Mouse (Mus musculus): ENCODE results near the gene Pld6. TPM values are rescaled to one million over a fixed set of nuclear protein-coding genes. Genes with fewer than 3 reads are reported as not detected.
"Not testable (repeated sequence)": the region's sequence is repeated elsewhere in the genome, so short reads cannot be mapped to it uniquely, and the experiment has no call there.

The Pld6 gene
- total and polyA plus RNA-seq, 3 experiments: 3.1 to 5.5 TPM; not detected in 1

DNA sequence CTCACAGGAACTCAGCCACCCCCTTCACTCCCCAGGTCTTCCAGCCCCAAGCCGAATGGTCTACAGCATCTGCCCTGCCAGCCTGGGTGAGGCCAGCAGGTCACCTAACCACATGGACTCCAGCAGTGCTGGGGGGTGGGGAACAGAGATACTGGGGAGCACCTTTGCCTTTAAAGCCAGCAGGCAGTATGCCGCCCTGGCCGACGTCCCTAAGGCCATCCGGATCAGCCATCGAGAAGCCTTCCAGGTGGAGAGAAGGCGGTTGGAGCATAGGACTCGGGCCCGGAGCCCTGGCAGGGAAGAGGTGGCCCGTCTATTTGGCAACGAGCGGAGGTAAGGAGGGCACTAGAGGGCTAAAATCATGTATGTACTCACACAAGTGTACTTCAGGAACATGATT lies 50.2 kb downstream of the Pld6 start:
- Histone ChIP-seq H3K27ac (ENCODE audit: control insufficient read depth, low read depth, low read length) (no peak overlapping the region), H3K4me1 (ENCODE audit: control insufficient read depth in 1 of 2, insufficient read depth in 2 of 2, low read length in 2 of 2) (peaks cover 20 to 37% of the 10 kb centered on the region in 2 experiments), H3K27me3 (ENCODE audit: control insufficient read depth in 1 of 2, insufficient read depth in 2 of 2, low read length in 2 of 2) (no peaks in the 10 kb centered on the region), H3K79me2 (ENCODE audit: control insufficient read depth, insufficient read depth, low read length, poor library complexity) (no peaks in the 10 kb centered on the region), H3K9ac (ENCODE audit: control insufficient read depth, low read depth, low read length, poor library complexity, severe bottlenecking) (no peak overlapping the region), H3K9me3 (replicated peaks; ENCODE audit: insufficient read depth, low read length) (no peaks in the 10 kb centered on the region), H3K36me3 (ENCODE audit: control insufficient read depth in 1 of 2, insufficient read depth in 2 of 2, low read length in 2 of 2) (peaks cover 0 to 43% of the 10 kb centered on the region in 2 experiments; a peak in 3 of 4 replicates), H3K4me3 (ENCODE audit: control insufficient read depth in 1 of 2, insufficient read depth in 1 of 2, low read depth in 2 of 2, low read length in 2 of 2) (no peak overlapping the region)
- no peak for DNase-seq (ENCODE audit: low read depth, low spot score)
- TF ChIP-seq ZNF384 (IDR thresholded peaks at IDR 0.05; ENCODE audit: low read depth, low read length) (no peak), POLR2AphosphoS5 (IDR thresholded peaks at IDR 0.05; ENCODE audit: borderline replicate concordance, low read depth, low read length) (no peak), USF2 (IDR thresholded peaks at IDR 0.05; ENCODE audit: borderline replicate concordance in 1 of 2, insufficient read depth in 1 of 2, low read depth in 1 of 2, low read length in 2 of 2) (no peak), CHD2 (IDR thresholded peaks at IDR 0.05; ENCODE audit: low read length) (no peak), ETS1 (IDR thresholded peaks at IDR 0.05; ENCODE audit: low read depth, low read length) (no peak), E2F4 (IDR thresholded peaks at IDR 0.05; ENCODE audit: borderline replicate concordance, low read depth, low read length) (no peak), EP300 (IDR thresholded peaks at IDR 0.05; ENCODE audit: low read depth in 1 of 2, low read length in 2 of 2) (no peak), ZKSCAN1 (IDR thresholded peaks at IDR 0.05; ENCODE audit: low read depth, low read length) (no peak), NRF1 (IDR thresholded peaks at IDR 0.05; ENCODE audit: insufficient read depth, low read depth, low read length, poor library complexity, severe bottlenecking) (no peak)

DNA sequence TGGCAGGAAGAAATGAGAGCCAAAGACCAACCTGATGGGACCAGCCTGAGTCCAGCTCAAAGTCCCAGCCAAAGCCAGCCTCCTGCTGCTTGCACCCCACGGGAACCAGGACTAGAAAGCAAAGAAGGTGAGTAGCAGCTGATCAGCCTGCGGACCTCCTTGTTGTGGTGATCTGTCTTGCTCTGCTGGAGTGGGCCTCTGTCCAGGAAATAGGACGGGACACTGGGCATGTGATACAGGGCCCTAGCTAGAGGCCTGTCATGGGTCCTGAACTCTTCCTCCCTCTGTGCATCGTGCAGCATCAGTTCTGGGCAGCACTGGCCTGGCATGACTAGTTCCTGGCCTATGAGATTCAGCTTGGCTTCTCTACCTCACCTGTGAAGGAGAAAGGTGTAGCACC lies 51.5 kb downstream of the Pld6 start:
- not testable (repeated sequence) for DNase-seq (ENCODE audit: low read depth, low spot score); H3K9me3 ChIP-seq (replicated peaks; ENCODE audit: insufficient read depth, low read length); H3K27me3 ChIP-seq (ENCODE audit: control insufficient read depth in 1 of 2, insufficient read depth in 2 of 2, low read length in 2 of 2); H3K4me3 ChIP-seq (ENCODE audit: control insufficient read depth in 1 of 2, insufficient read depth in 1 of 2, low read depth in 2 of 2, low read length in 2 of 2); H3K9ac ChIP-seq (ENCODE audit: control insufficient read depth, low read depth, low read length, poor library complexity, severe bottlenecking); H3K79me2 ChIP-seq (ENCODE audit: control insufficient read depth, insufficient read depth, low read length, poor library complexity); H3K27ac ChIP-seq (ENCODE audit: control insufficient read depth, low read depth, low read length)
- Histone ChIP-seq H3K4me1 (ENCODE audit: control insufficient read depth in 1 of 2, insufficient read depth in 2 of 2, low read length in 2 of 2) (peaks cover 20 to 37% of the 10 kb centered on the region in 2 experiments), H3K36me3 (ENCODE audit: control insufficient read depth in 1 of 2, insufficient read depth in 2 of 2, low read length in 2 of 2) (peaks cover 0 to 44% of the 10 kb centered on the region in 2 experiments; a peak in 3 of 4 replicates)

GRCm38 (mm10) chr11:59734335-59734734 lies 53.1 kb downstream of the Pld6 start:
- Histone ChIP-seq H3K9ac (ENCODE audit: control insufficient read depth, low read depth, low read length, poor library complexity, severe bottlenecking) (no peak overlapping the region), H3K4me1 (ENCODE audit: control insufficient read depth in 1 of 2, insufficient read depth in 2 of 2, low read length in 2 of 2) (peaks cover 13 to 23% of the 10 kb centered on the region in 2 experiments), H3K79me2 (ENCODE audit: control insufficient read depth, insufficient read depth, low read length, poor library complexity) (no peaks in the 10 kb centered on the region), H3K4me3 (ENCODE audit: control insufficient read depth in 1 of 2, insufficient read depth in 1 of 2, low read depth in 2 of 2, low read length in 2 of 2) (no peak overlapping the region), H3K9me3 (replicated peaks; ENCODE audit: insufficient read depth, low read length) (no peaks in the 10 kb centered on the region), H3K36me3 (ENCODE audit: control insufficient read depth in 1 of 2, insufficient read depth in 2 of 2, low read length in 2 of 2) (peaks cover 0 to 32% of the 10 kb centered on the region in 2 experiments; a peak in 3 of 4 replicates), H3K27ac (ENCODE audit: control insufficient read depth, low read depth, low read length) (no peak overlapping the region), H3K27me3 (ENCODE audit: control insufficient read depth in 1 of 2, insufficient read depth in 2 of 2, low read length in 2 of 2) (no peaks in the 10 kb centered on the region)
- TF ChIP-seq POLR2A (IDR thresholded peaks at IDR 0.05; ENCODE audit: control insufficient read depth in 1 of 2, insufficient read depth in 1 of 2, low read depth in 1 of 2, low read length in 2 of 2, poor library complexity in 1 of 2) (no peak), CHD1 (IDR thresholded peaks at IDR 0.05; ENCODE audit: low read depth, low read length) (no peak), MAFK (IDR thresholded peaks at IDR 0.05; ENCODE audit: borderline replicate concordance, low read depth, low read length) (no peak), MYC (IDR thresholded peaks at IDR 0.05; ENCODE audit: low read depth, low read length) (no peak), EP300 (IDR thresholded peaks at IDR 0.05; ENCODE audit: low read depth in 1 of 2, low read length in 2 of 2) (no peak), SIN3A (IDR thresholded peaks at IDR 0.05; ENCODE audit: low read length) (no peak), ZKSCAN1 (IDR thresholded peaks at IDR 0.05; ENCODE audit: low read depth, low read length) (no peak)
- DNase-seq (ENCODE audit: low read depth, low spot score): no peak

Other genes with a start within 250 kb of the Pld6 start
- gene Nlrp3, start 246.1 kb downstream of the Pld6 start, total RNA-seq (2012; rRNA removed): not detected in 2 replicates
- not detected for gene Nlrp3, start 246.1 kb downstream of the Pld6 start, polyA plus RNA-seq (2012; ENCODE audit: insufficient read depth in 1 of 2, insufficient read length in 2 of 2, low read depth in 1 of 2, low replicate concordance in 2 of 2, missing spikeins in 1 of 2)
- gene Olfr222, start 211.4 kb downstream of the Pld6 start, total RNA-seq (2012; rRNA removed): not detected in 2 replicates
- not detected for gene Olfr222, start 211.4 kb downstream of the Pld6 start, polyA plus RNA-seq (2012; ENCODE audit: insufficient read depth in 1 of 2, insufficient read length in 2 of 2, low read depth in 1 of 2, low replicate concordance in 2 of 2, missing spikeins in 1 of 2)
- gene Olfr223, start 194.4 kb downstream of the Pld6 start, total RNA-seq (2012; rRNA removed): not detected in 2 replicates
- gene Olfr223, start 194.4 kb downstream of the Pld6 start, polyA plus RNA-seq (2012; ENCODE audit: insufficient read depth in 1 of 2, insufficient read length in 2 of 2, low read depth in 1 of 2, low replicate concordance in 2 of 2, missing spikeins in 1 of 2): not detected
- 131 and 142 TPM in 2 replicates for gene Mprip, start 126.3 kb downstream of the Pld6 start, total RNA-seq (2012; rRNA removed)
- 100 to 1,000 TPM; 103 to 174 TPM for gene Mprip, start 126.3 kb downstream of the Pld6 start, polyA plus RNA-seq (2012; ENCODE audit: insufficient read depth in 1 of 2, insufficient read length in 2 of 2, low read depth in 1 of 2, low replicate concordance in 2 of 2, missing spikeins in 1 of 2)
- gene Flcn, start 22.4 kb upstream of the Pld6 start, total RNA-seq (2012; rRNA removed): 33.7 and 36.3 TPM in 2 replicates
- gene Flcn, start 22.4 kb upstream of the Pld6 start, polyA plus RNA-seq (2012; ENCODE audit: insufficient read depth in 1 of 2, insufficient read length in 2 of 2, low read depth in 1 of 2, low replicate concordance in 2 of 2, missing spikeins in 1 of 2): 10 to 100 TPM in 1 of 2 experiments, not detected in 1; 36.1 TPM
- 22.2 and 26.6 TPM in 2 replicates for gene Nt5m, start 51.8 kb upstream of the Pld6 start, total RNA-seq (2012; rRNA removed)
- 10 to 100 TPM in 1 of 2 experiments, not detected in 1; 29.1 TPM for gene Nt5m, start 51.8 kb upstream of the Pld6 start, polyA plus RNA-seq (2012; ENCODE audit: insufficient read depth in 1 of 2, insufficient read length in 2 of 2, low read depth in 1 of 2, low replicate concordance in 2 of 2, missing spikeins in 1 of 2)
- gene Cops3, start 52.2 kb upstream of the Pld6 start, total RNA-seq (2012; rRNA removed): 180 and 181 TPM in 2 replicates
- gene Cops3, start 52.2 kb upstream of the Pld6 start, polyA plus RNA-seq (2012; ENCODE audit: insufficient read depth in 1 of 2, insufficient read length in 2 of 2, low read depth in 1 of 2, low replicate concordance in 2 of 2, missing spikeins in 1 of 2): 100 to 1,000 TPM in 1 of 2 experiments, not detected in 1; 198 TPM
- 43.8 and 46.8 TPM in 2 replicates for gene Med9, start 160.6 kb upstream of the Pld6 start, total RNA-seq (2012; rRNA removed)
- gene Med9, start 160.6 kb upstream of the Pld6 start, polyA plus RNA-seq (2012; ENCODE audit: insufficient read depth in 1 of 2, insufficient read length in 2 of 2, low read depth in 1 of 2, low replicate concordance in 2 of 2, missing spikeins in 1 of 2): 10 to 100 TPM in 1 of 2 experiments, not detected in 1; 48.4 TPM
- gene Rasd1, start 177.3 kb upstream of the Pld6 start, total RNA-seq (2012; rRNA removed): not detected in 2 replicates
- gene Rasd1, start 177.3 kb upstream of the Pld6 start, polyA plus RNA-seq (2012; ENCODE audit: insufficient read depth in 1 of 2, insufficient read length in 2 of 2, low read depth in 1 of 2, low replicate concordance in 2 of 2, missing spikeins in 1 of 2): under 1 TPM in 1 of 2 experiments, not detected in 1; 0.06 TPM